Mouse (Mus musculus) heart, postnatal 0 days (tissue): ENCODE measurements around the gene Dnase1l1. TPM values are rescaled to one million over a fixed set of nuclear protein-coding genes. Genes with fewer than 3 reads are reported as not detected.

Experiments used
- ATAC-seq: fragments of 200-750 bp; cut with Nextera tagmentation; 2 replicates; pipeline ENCODE4 v1.8.0; 2017; ENCODE audit warnings: low read depth, moderate number of reproducible peaks, moderate library complexity; ENCODE audit not compliant: insufficient read depth
- DNase-seq: peaks from one replicate; pipeline ENCODE4 v3.0.0-alpha.2; 2016; ENCODE audit warnings: low spot score
- H3K27ac ChIP-seq: fragments of 300-500 bp; sonication (generic); 2 replicates; pipeline ENCODE4 v1.5.1; 2014; ENCODE audit warnings: low read depth, mild to moderate bottlenecking
- H3K27me3 ChIP-seq: fragments of 300-500 bp; sonication (generic); 2 replicates; pipeline ENCODE4 v1.6.1; 2014; ENCODE audit warnings: low read length, mixed read lengths; ENCODE audit not compliant: control insufficient read depth, insufficient read depth
- H3K36me3 ChIP-seq: fragments of 300-500 bp; sonication (generic); replicated peaks from 2 replicates; pipeline ENCODE4 v1.6.1; 2014; ENCODE audit warnings: low read length, mixed read lengths; ENCODE audit not compliant: control insufficient read depth, insufficient read depth
- H3K4me1 ChIP-seq: fragments of 300-500 bp; sonication (generic); 2 replicates; pipeline ENCODE4 v1.6.1; 2014; ENCODE audit warnings: antibody characterized with exemption; ENCODE audit not compliant: control insufficient read depth, insufficient read depth
- H3K4me2 ChIP-seq: fragments of 300-500 bp; sonication (generic); 2 replicates; pipeline ENCODE4 v1.6.1; 2014; ENCODE audit warnings: low read depth, mild to moderate bottlenecking, low read length, moderate library complexity
- H3K4me3 ChIP-seq: fragments of 300-500 bp; sonication (generic); 2 replicates; pipeline ENCODE4 v1.5.1; 2014; ENCODE audit warnings: low read depth, low read length
- H3K9ac ChIP-seq: fragments of 300-500 bp; sonication (generic); replicated peaks from 2 replicates; pipeline ENCODE4 v1.6.1; 2014; ENCODE audit warnings: low read depth, low read length, mixed read lengths
- H3K9me3 ChIP-seq: fragments of 300-500 bp; sonication (generic); replicated peaks from 2 replicates; pipeline ENCODE4 v1.6.1; 2016; ENCODE audit warnings: low read length; ENCODE audit not compliant: control insufficient read depth
- CTCF ChIP-seq: IDR thresholded peaks from 2 replicates; pipeline ENCODE4 v1.5.1; 2016; ENCODE audit warnings: antibody characterized with exemption, control low read depth, low read depth
- EP300 ChIP-seq: IDR thresholded peaks from 2 replicates; pipeline ENCODE4 v1.6.1; 2016; ENCODE audit warnings: antibody characterized with exemption, low read depth
- WGBS: fragments of 180-500 bp; shearing (Covaris S2); extraction: QIAGEN DNeasy Blood & Tissue Kit; methylation state at CpG from one replicate; pipeline ENCODE4 v1.1.7; 2014; 5-methylcytosine and 5-hydroxymethylcytosine counted together
- polyA plus RNA-seq: library from polyadenylated mRNA; unstranded; fragments of >200 nt; fragmentation: Nextera tagmentation; extraction: Ambion mirVana; gene quantifications from 2 replicates; pipeline ENCODE4 v1.2.1, GENCODE M21; 2015
- total RNA-seq: library from RNA; depleted of rRNA; stranded (reverse); fragments of >200 nt; gene quantifications from 2 replicates; pipeline ENCODE4 v1.2.3, GENCODE M21; 2014; ENCODE audit warnings: low replicate concordance

Gene Dnase1l1
- total and polyA plus RNA-seq, 2 experiments from 2014 or later = 14.5 to 26.5 TPM

GRCm38 (mm10) chrX:74312540-74313464 is 30.7 kb upstream of the Dnase1l1 start, which contains the start of gene Fam50a:
TSS of gene Fam50a (plus strand) at chrX:74313033.
- ATAC-seq = peak; percentile 99
- H3K4me2 ChIP-seq = peak within 1 kb of the TSS; percentile 84
- peak within 1 kb of the TSS; percentile 87 for H3K27ac ChIP-seq
- peak; percentile 90 for DNase-seq
- H3K27me3 ChIP-seq = no peaks in the 10 kb centered on the region
- no peaks in the 10 kb centered on the region for H3K9me3 ChIP-seq
- no peak for TF ChIP-seq CTCF
- no peak for TF ChIP-seq EP300
- H3K4me3 ChIP-seq = peak within 1 kb of the TSS; percentile 62
- 21% methylated on average over 48 of the region's 59 CpGs for WGBS
- H3K9ac ChIP-seq = peak within 1 kb of the TSS; percentile 77
- no peaks in the 10 kb centered on the region for H3K4me1 ChIP-seq
- H3K36me3 ChIP-seq = peaks cover 30% of the 10 kb centered on the region

GRCm38 (mm10) chrX:74304867-74305700 is 22.9 kb upstream of the Dnase1l1 start, which contains the start of gene Gdi1:
TSS of gene Gdi1 (plus strand) at chrX:74304998.
- Histone ChIP-seq H3K9me3 (no peaks in the 10 kb centered on the region), H3K4me1 (no peaks in the 10 kb centered on the region), H3K27ac (peak within 1 kb of the TSS; percentile 96), H3K9ac (peak within 1 kb of the TSS; percentile 74), H3K4me3 (peak within 1 kb of the TSS; percentile 66), H3K4me2 (peak within 1 kb of the TSS; percentile 73), H3K27me3 (no peaks in the 10 kb centered on the region), H3K36me3 (peaks cover 54% of the 10 kb centered on the region)
- TF ChIP-seq CTCF = peak; percentile 34
- no peak for TF ChIP-seq EP300
- 14% methylated on average over 41 of the region's 41 CpGs for WGBS
- peak; percentile 61 for DNase-seq
- ATAC-seq = peak; percentile 88

GRCm38 (mm10) chrX:74299721-74300120 is 17.6 kb upstream of the Dnase1l1 start:
- Histone ChIP-seq H3K27ac (no peak overlapping the region), H3K4me2 (no peak overlapping the region), H3K4me1 (no peaks in the 10 kb centered on the region), H3K4me3 (no peak overlapping the region), H3K9me3 (no peaks in the 10 kb centered on the region), H3K27me3 (no peaks in the 10 kb centered on the region), H3K36me3 (peaks cover 26% of the 10 kb centered on the region), H3K9ac (no peak overlapping the region)
- ATAC-seq (no peak), DNase-seq (no peak)
- TF ChIP-seq CTCF (no peak), EP300 (no peak)
- WGBS = 62% methylated on average over 3 of the region's 3 CpGs

- no peak overlapping the region for H3K27ac ChIP-seq
- 78% methylated on average over 1 of the region's 1 CpGs for WGBS
- DNase-seq (no peak), ATAC-seq (no peak)
- TF ChIP-seq EP300 (no peak), CTCF (no peak)
- no peak overlapping the region for H3K4me3 ChIP-seq
- H3K9ac ChIP-seq = no peak overlapping the region
- no peaks in the 10 kb centered on the region for H3K9me3 ChIP-seq
- no peaks in the 10 kb centered on the region for H3K27me3 ChIP-seq
- no peak overlapping the region for H3K4me2 ChIP-seq
- H3K4me1 ChIP-seq = no peaks in the 10 kb centered on the region
- H3K36me3 ChIP-seq = peaks cover 26% of the 10 kb centered on the region
Observed at GRCm38 (mm10) chrX:74298348-74298747, 16.2 kb upstream of the Dnase1l1 start.

- Histone ChIP-seq H3K36me3 (peaks cover 16% of the 10 kb centered on the region), H3K27ac (peak within 1 kb of the TSS; percentile 75), H3K4me3 (peak within 1 kb of the TSS; percentile 70), H3K4me2 (peak within 1 kb of the TSS; percentile 69), H3K4me1 (no peaks in the 10 kb centered on the region), H3K9me3 (no peaks in the 10 kb centered on the region), H3K27me3 (no peaks in the 10 kb centered on the region), H3K9ac (peak within 1 kb of the TSS; percentile 72)
- TF ChIP-seq EP300 (no peak), CTCF (no peak)
- DNase-seq (peak; percentile 85), ATAC-seq (peak; percentile 98)
- 9% methylated on average over 37 of the region's 37 CpGs for WGBS
Observed at GRCm38 (mm10) chrX:74296538-74297448, 14.7 kb upstream of the Dnase1l1 start, which contains the start of gene Atp6ap1. TSS of gene Atp6ap1 (plus strand) at chrX:74297097.
